Mouse (Mus musculus) stomach, embryonic 16.5 days (tissue): Measurements from ENCODE around the gene Fat3. TPM values are rescaled to one million over a fixed set of nuclear protein-coding genes. Genes with fewer than 3 reads are reported as not detected.

ENCODE experiments used
- ATAC-seq: fragments of 200-750 bp; cut with Nextera tagmentation; 2 replicates; pipeline ENCODE4 v1.8.0; 2017; ENCODE audit warnings: moderate number of reproducible peaks, moderate TSS enrichment; ENCODE audit not compliant: insufficient read depth, low FRiP score
- H3K27ac ChIP-seq: fragments of 300-500 bp; sonication (generic); 2 replicates; pipeline ENCODE4 v1.5.1; 2014; ENCODE audit warnings: low read length
- H3K27me3 ChIP-seq: fragments of 300-500 bp; sonication (generic); 2 replicates; pipeline ENCODE4 v1.6.1; 2014; ENCODE audit warnings: low read length, control low read depth, mixed read lengths; ENCODE audit not compliant: control insufficient read depth, insufficient read depth
- H3K36me3 ChIP-seq: fragments of 300-500 bp; sonication (generic); 2 replicates; pipeline ENCODE4 v1.6.1; 2014; ENCODE audit warnings: low read length; ENCODE audit not compliant: control insufficient read depth, insufficient read depth
- H3K4me1 ChIP-seq: fragments of 300-500 bp; sonication (generic); 2 replicates; pipeline ENCODE4 v1.6.1; 2014; ENCODE audit warnings: low read length, control low read depth, mixed read lengths; ENCODE audit not compliant: control insufficient read depth, insufficient read depth
- H3K4me2 ChIP-seq: fragments of 300-500 bp; sonication (generic); 2 replicates; pipeline ENCODE4 v1.6.1; 2014; ENCODE audit warnings: low read depth, low read length, mixed read lengths
- H3K4me3 ChIP-seq: fragments of 300-500 bp; sonication (generic); replicated peaks from 2 replicates; pipeline ENCODE4 v1.5.1; 2014; ENCODE audit warnings: mild to moderate bottlenecking, low read length
- H3K9ac ChIP-seq: fragments of 300-500 bp; sonication (generic); 2 replicates; pipeline ENCODE4 v1.6.1; 2014; ENCODE audit warnings: low read length
- H3K9me3 ChIP-seq: fragments of 300-500 bp; sonication (generic); replicated peaks from 2 replicates; pipeline ENCODE4 v1.6.1; 2016; ENCODE audit warnings: low read length, control low read depth; ENCODE audit not compliant: control insufficient read depth
- WGBS: fragments of 180-500 bp; shearing (Covaris S2); extraction: QIAGEN DNeasy Blood & Tissue Kit; methylation state at CpG from one replicate; pipeline ENCODE4 v1.1.7; 2014; 5-methylcytosine and 5-hydroxymethylcytosine counted together
- polyA plus RNA-seq: library from polyadenylated mRNA; unstranded; fragments of >200 nt; fragmentation: Nextera tagmentation; extraction: Ambion mirVana; gene quantifications from 2 replicates; pipeline ENCODE4 v1.2.1, GENCODE M21; 2015

Gene Fat3
- polyA plus RNA-seq, 1 experiment from 2014 or later, result 1.2 TPM

GRCm38 (mm10) chr9:16114821-16115485, 386.1 kb downstream of the Fat3 start:
- peak; percentile 47; the same call in 1 of the 2 replicates for ATAC-seq
- peak overlapping the region; percentile 13; the same call in 1 of the 2 replicates for H3K27ac ChIP-seq

GRCm38 (mm10) chr9:16113936-16114642, 387.0 kb downstream of the Fat3 start:
- 82% methylated on average over 4 of the region's 4 CpGs for WGBS
- Histone ChIP-seq H3K36me3 (no peaks in the 10 kb centered on the region), H3K27ac (no peak overlapping the region), H3K9me3 (no peaks in the 10 kb centered on the region), H3K27me3 (no peaks in the 10 kb centered on the region), H3K4me1 (peaks cover 8% of the 10 kb centered on the region; the same call in 1 of the 2 replicates), H3K4me2 (no peak overlapping the region), H3K4me3 (no peak overlapping the region), H3K9ac (no peak overlapping the region)
- ATAC-seq, result no peak

More at GRCm38 (mm10) chr9:16114821-16115485, 386.1 kb downstream of the Fat3 start:
- Histone ChIP-seq H3K9ac (no peak overlapping the region), H3K36me3 (no peaks in the 10 kb centered on the region), H3K9me3 (no peaks in the 10 kb centered on the region), H3K27me3 (no peaks in the 10 kb centered on the region), H3K4me2 (no peak overlapping the region), H3K4me3 (no peak overlapping the region), H3K4me1 (peaks cover 8% of the 10 kb centered on the region; the same call in 1 of the 2 replicates)
- WGBS, result 52% methylated on average over 7 of the region's 7 CpGs

GRCm38 (mm10) chr9:16107900-16108299, 393.2 kb downstream of the Fat3 start:
- ATAC-seq, result no peak
- Histone ChIP-seq H3K4me3 (no peak overlapping the region), H3K27me3 (no peaks in the 10 kb centered on the region), H3K9me3 (no peaks in the 10 kb centered on the region), H3K4me1 (no peaks in the 10 kb centered on the region), H3K27ac (no peak overlapping the region), H3K9ac (no peak overlapping the region), H3K36me3 (no peaks in the 10 kb centered on the region), H3K4me2 (no peak overlapping the region)
- 24% methylated on average over 5 of the region's 5 CpGs for WGBS

GRCm38 (mm10) chr9:16107386-16107785, 393.7 kb downstream of the Fat3 start:
- Histone ChIP-seq H3K9me3 (no peaks in the 10 kb centered on the region), H3K36me3 (no peaks in the 10 kb centered on the region), H3K27me3 (no peaks in the 10 kb centered on the region), H3K4me2 (no peak overlapping the region), H3K27ac (no peak overlapping the region), H3K4me3 (no peak overlapping the region), H3K4me1 (no peaks in the 10 kb centered on the region), H3K9ac (no peak overlapping the region)
- 42% methylated on average over 5 of the region's 5 CpGs for WGBS
- ATAC-seq, result no peak

GRCm38 (mm10) chr9:16098553-16098952, 402.5 kb downstream of the Fat3 start:
- no peak overlapping the region for H3K27ac ChIP-seq
- no peak overlapping the region for H3K4me3 ChIP-seq
- WGBS, result 80% methylated on average over 2 of the region's 2 CpGs
- no peaks in the 10 kb centered on the region for H3K9me3 ChIP-seq
- no peak for ATAC-seq
- H3K9ac ChIP-seq, result no peak overlapping the region
- no peak overlapping the region for H3K4me2 ChIP-seq
- no peaks in the 10 kb centered on the region for H3K4me1 ChIP-seq
- no peaks in the 10 kb centered on the region for H3K27me3 ChIP-seq
- no peaks in the 10 kb centered on the region for H3K36me3 ChIP-seq

- 80% methylated on average over 8 of the region's 8 CpGs for WGBS
- Histone ChIP-seq H3K4me1 (no peaks in the 10 kb centered on the region), H3K9ac (no peak overlapping the region), H3K36me3 (no peaks in the 10 kb centered on the region), H3K27me3 (no peaks in the 10 kb centered on the region), H3K27ac (no peak overlapping the region), H3K4me2 (no peak overlapping the region), H3K4me3 (no peak overlapping the region), H3K9me3 (no peaks in the 10 kb centered on the region)
- no peak for ATAC-seq
Measured at GRCm38 (mm10) chr9:16093047-16093668, 407.9 kb downstream of the Fat3 start.

GRCm38 (mm10) chr9:16092051-16092967, 408.8 kb downstream of the Fat3 start:
- no peak overlapping the region for H3K4me3 ChIP-seq
- no peaks in the 10 kb centered on the region for H3K4me1 ChIP-seq
- 59% methylated on average over 5 of the region's 5 CpGs for WGBS
- no peak overlapping the region for H3K27ac ChIP-seq
- H3K27me3 ChIP-seq, result no peaks in the 10 kb centered on the region
- no peak overlapping the region for H3K4me2 ChIP-seq
- ATAC-seq, result no peak
- no peaks in the 10 kb centered on the region for H3K36me3 ChIP-seq
- H3K9me3 ChIP-seq, result no peaks in the 10 kb centered on the region
- H3K9ac ChIP-seq, result no peak overlapping the region

GRCm38 (mm10) chr9:16079292-16079691, 421.8 kb downstream of the Fat3 start:
- WGBS, result 47% methylated on average over 2 of the region's 2 CpGs
- no peak for ATAC-seq
- Histone ChIP-seq H3K4me2 (no peak overlapping the region), H3K9ac (no peak overlapping the region), H3K36me3 (no peaks in the 10 kb centered on the region), H3K4me1 (no peaks in the 10 kb centered on the region), H3K9me3 (no peaks in the 10 kb centered on the region), H3K27ac (no peak overlapping the region), H3K27me3 (no peaks in the 10 kb centered on the region), H3K4me3 (no peak overlapping the region)
